ENCODE assay signal across 8 mouse cellular contexts in the genomic region with DNA sequence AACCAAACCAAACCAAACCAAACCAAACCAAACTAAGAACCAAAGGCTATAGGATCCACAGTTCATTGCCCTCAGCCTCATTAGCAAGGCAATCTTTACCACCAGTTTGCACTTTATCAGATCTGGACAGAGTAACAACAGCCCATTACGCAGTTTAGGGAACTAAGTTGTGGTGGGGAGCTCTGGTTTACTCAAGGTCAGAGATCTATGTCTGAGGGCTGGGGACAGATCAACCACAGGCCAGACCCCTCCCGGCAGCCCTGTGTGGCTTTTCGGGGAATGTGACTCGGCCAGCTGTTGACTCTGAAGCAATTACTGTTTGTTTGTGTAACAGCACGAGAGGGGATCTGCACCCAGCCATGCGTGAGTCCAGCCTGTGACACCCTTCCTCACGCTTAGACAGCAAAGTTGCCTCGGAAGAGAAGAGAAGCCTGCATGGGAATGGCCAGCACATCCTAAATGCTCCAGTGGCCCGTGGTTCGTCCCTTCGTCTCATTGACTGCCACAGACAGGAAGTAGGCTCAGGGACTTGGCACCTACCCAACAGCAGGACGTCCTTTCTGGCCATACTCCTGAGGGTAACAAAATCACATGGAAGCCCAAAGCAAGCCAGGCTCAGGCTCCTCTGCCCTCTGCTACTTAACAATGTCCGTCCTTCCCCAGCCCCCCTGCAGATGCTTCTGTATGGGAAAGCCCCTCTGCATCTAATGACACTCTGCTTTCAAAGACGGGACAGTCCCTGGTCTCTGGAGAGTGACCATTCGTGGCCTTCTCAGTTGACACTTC. TPM values are rescaled to one million over a fixed set of nuclear protein-coding genes. Genes with fewer than 3 reads are reported as not detected.
DNase-seq lines count a peak whose midpoint lies in the region; ATAC-seq and TF ChIP-seq lines count a peak whose summit lies in the region.

No protein-coding gene starts in this region.

- H3K4me2 ChIP-seq in embryonic facial prominence, embryonic 12.5 days (replicated peaks) = no peak overlapping the region
- H3K4me2 ChIP-seq in limb, embryonic 12.5 days = no peak overlapping the region
- no peak overlapping the region for H3K4me2 ChIP-seq in midbrain, embryonic 13.5 days (replicated peaks)

- peaks cover 81% of the 10 kb centered on the region for H3K36me3 ChIP-seq in embryonic facial prominence, embryonic 12.5 days
- H3K36me3 ChIP-seq in embryonic facial prominence, embryonic 10.5 days (replicated peaks) = peaks cover 99% of the 10 kb centered on the region
- H3K36me3 ChIP-seq in E14TG2a.4 (ENCODE audit: insufficient read depth, low read length) = 0 out of 2 replicates have a peak, but pooled peaks cover 11% of the 10 kb centered on the region
- H3K36me3 ChIP-seq in limb, embryonic 12.5 days = peaks cover 99% of the 10 kb centered on the region
- peaks cover 99% of the 10 kb centered on the region for H3K36me3 ChIP-seq in midbrain, embryonic 13.5 days

- peak overlapping the region; percentile 2; the same call in 1 of the 2 replicates for H3K27ac ChIP-seq in embryonic facial prominence, embryonic 12.5 days
- H3K27ac ChIP-seq in embryonic facial prominence, embryonic 10.5 days (replicated peaks) = no peak overlapping the region
- H3K27ac ChIP-seq in limb, embryonic 12.5 days = 0 out of 2 replicates have a peak overlapping the region, but pooled peaks have one; percentile 18
- no peak overlapping the region for H3K27ac ChIP-seq in midbrain, embryonic 13.5 days

- no peaks in the 10 kb centered on the region for H3K27me3 ChIP-seq in embryonic facial prominence, embryonic 12.5 days
- H3K27me3 ChIP-seq in embryonic facial prominence, embryonic 10.5 days (replicated peaks; ENCODE audit: low read depth, poor library complexity, severe bottlenecking) = no peaks in the 10 kb centered on the region
- peaks cover 3% of the 10 kb centered on the region; the same call in 1 of the 2 replicates for H3K27me3 ChIP-seq in E14TG2a.4 (ENCODE audit: insufficient read depth, low read length)
- H3K27me3 ChIP-seq in limb, embryonic 12.5 days = no peaks in the 10 kb centered on the region
- H3K27me3 ChIP-seq in midbrain, embryonic 13.5 days = no peaks in the 10 kb centered on the region

- DNase-seq in embryonic facial prominence, embryonic 10.5 days (ENCODE audit: low spot score) = no peak
- no peak for DNase-seq in layer of hippocampus, postnatal 14 days (ENCODE audit: low spot score in 2 of 2)

- H3K4me1 ChIP-seq in embryonic facial prominence, embryonic 12.5 days = peaks cover 46% of the 10 kb centered on the region
- H3K4me1 ChIP-seq in embryonic facial prominence, embryonic 10.5 days = peaks cover 58% of the 10 kb centered on the region
- peaks cover 75% of the 10 kb centered on the region for H3K4me1 ChIP-seq in E14TG2a.4 (replicated peaks; ENCODE audit: low read depth, low read length)
- H3K4me1 ChIP-seq in limb, embryonic 12.5 days (replicated peaks) = peaks cover 56% of the 10 kb centered on the region
- no peaks in the 10 kb centered on the region for H3K4me1 ChIP-seq in midbrain, embryonic 13.5 days (replicated peaks)

- H3K9ac ChIP-seq in embryonic facial prominence, embryonic 12.5 days = no peak overlapping the region
- no peak overlapping the region for H3K9ac ChIP-seq in limb, embryonic 12.5 days (replicated peaks)
- no peak overlapping the region for H3K9ac ChIP-seq in midbrain, embryonic 13.5 days (replicated peaks)

- no peak for TF ChIP-seq CTCF in E14TG2a.4 (conservative IDR thresholded peaks at IDR 0.05; ENCODE audit: low read length)

- no peaks in the 10 kb centered on the region for H3K9me3 ChIP-seq in embryonic facial prominence, embryonic 12.5 days
- H3K9me3 ChIP-seq in embryonic facial prominence, embryonic 10.5 days = no peaks in the 10 kb centered on the region
- no peaks in the 10 kb centered on the region for H3K9me3 ChIP-seq in E14TG2a.4 (ENCODE audit: low read length)
- no peaks in the 10 kb centered on the region for H3K9me3 ChIP-seq in limb, embryonic 12.5 days
- H3K9me3 ChIP-seq in midbrain, embryonic 13.5 days = no peaks in the 10 kb centered on the region

- WGBS in embryonic facial prominence, embryonic 12.5 days = 53% methylated on average over 15 of the region's 15 CpGs
- WGBS in embryonic facial prominence, embryonic 10.5 days = 61% methylated on average over 15 of the region's 15 CpGs
- 36% methylated on average over 15 of the region's 15 CpGs for WGBS in limb, embryonic 12.5 days
- 78% methylated on average over 15 of the region's 15 CpGs for whole genome bisulfite sequencing in midbrain, embryonic 13.5 days

- no peak overlapping the region for H3K4me3 ChIP-seq in embryonic facial prominence, embryonic 12.5 days
- H3K4me3 ChIP-seq in embryonic facial prominence, embryonic 10.5 days = no peak overlapping the region
- H3K4me3 ChIP-seq in E14TG2a.4 (replicated peaks; ENCODE audit: low read length) = peak overlapping the region; percentile 51
- no peak overlapping the region for H3K4me3 ChIP-seq in limb, embryonic 12.5 days (replicated peaks)
- no peak overlapping the region for H3K4me3 ChIP-seq in midbrain, embryonic 13.5 days (replicated peaks)

- ATAC-seq in embryonic facial prominence, embryonic 12.5 days (ENCODE audit: insufficient number of reproducible peaks, insufficient read depth, low FRiP score, low TSS enrichment) = no peak
- peak; percentile 88 for ATAC-seq in granulocyte monocyte progenitor cell, adult 5-6 weeks (replicated peaks; ENCODE audit: poor library complexity, severe bottlenecking)
- ATAC-seq in limb, embryonic 12.5 days (ENCODE audit: insufficient number of reproducible peaks, insufficient read depth, low FRiP score, low TSS enrichment, low read depth) = no peak
- peak; percentile 77 for ATAC-seq in monocyte, adult 5-6 weeks (replicated peaks; ENCODE audit: insufficient number of reproducible peaks, low FRiP score, low TSS enrichment, poor library complexity, severe bottlenecking)
- ATAC-seq in midbrain, embryonic 13.5 days = no peak

RNA-seq across cellular contexts. Expression of gene Lrp1, which starts 16.3 kb away (rescaled TPM):
- polyA plus RNA-seq in embryonic facial prominence, embryonic 12.5 days (2016; fragmentation: Nextera tagmentation; extraction: Ambion mirVana) = 115 TPM in 2 replicates
- polyA plus RNA-seq in embryonic facial prominence, embryonic 10.5 days (2016; fragmentation: Nextera tagmentation; extraction: Ambion mirVana) = 66.6 and 70.6 TPM in 2 replicates
- total RNA-seq in granulocyte monocyte progenitor cell, adult 5-6 weeks (2014; fragmentation: Nextera tagmentation) = 13.9 and 15.0 TPM in 2 replicates
- 5.7 and 18.1 TPM in 2 replicates for total RNA-seq in granulocyte monocyte progenitor cell, adult 5-6 weeks (2017)
- 87.6 and 94.7 TPM in 2 replicates for polyA plus RNA-seq in limb, embryonic 12.5 days (2016; fragmentation: Nextera tagmentation; extraction: Ambion mirVana)
- total RNA-seq in monocyte, adult 5-6 weeks (2017) = 147 to 219 TPM (median 171 TPM) in 3 replicates
- polyA plus RNA-seq in midbrain, embryonic 13.5 days (2015; fragmentation: Nextera tagmentation; extraction: Ambion mirVana) = 98.2 and 99.4 TPM in 2 replicates
- total RNA-seq in layer of hippocampus, postnatal 14 days (2021) = 100 to 1,000 TPM; 287 to 301 TPM

RNA-seq across cellular contexts. Expression of gene Stat6, which starts 38.1 kb away (rescaled TPM):
- polyA plus RNA-seq in embryonic facial prominence, embryonic 12.5 days (2016; fragmentation: Nextera tagmentation; extraction: Ambion mirVana) = 13.0 and 13.3 TPM in 2 replicates
- polyA plus RNA-seq in embryonic facial prominence, embryonic 10.5 days (2016; fragmentation: Nextera tagmentation; extraction: Ambion mirVana) = 10.4 and 11.5 TPM in 2 replicates
- 71.6 and 82.1 TPM in 2 replicates for total RNA-seq in granulocyte monocyte progenitor cell, adult 5-6 weeks (2014; fragmentation: Nextera tagmentation)
- total RNA-seq in granulocyte monocyte progenitor cell, adult 5-6 weeks (2017) = 46.0 and 67.5 TPM in 2 replicates
- 8.7 and 12.1 TPM in 2 replicates for polyA plus RNA-seq in limb, embryonic 12.5 days (2016; fragmentation: Nextera tagmentation; extraction: Ambion mirVana)
- 171 to 211 TPM (median 204 TPM) in 3 replicates for total RNA-seq in monocyte, adult 5-6 weeks (2017)
- 3.8 and 4.3 TPM in 2 replicates for polyA plus RNA-seq in midbrain, embryonic 13.5 days (2015; fragmentation: Nextera tagmentation; extraction: Ambion mirVana)
- 1 to 10 TPM; 6.1 to 6.2 TPM for total RNA-seq in layer of hippocampus, postnatal 14 days (2021)

Comparison
In these comparisons a context has a peak if more than half of its experiments do, and no peak if none do; other contexts are left out.
1. H3K27ac ChIP-seq: peak in embryonic facial prominence, embryonic 12.5 days (single experiment) and limb, embryonic 12.5 days (single experiment); none in embryonic facial prominence, embryonic 10.5 days (single experiment) and midbrain, embryonic 13.5 days (single experiment).
2. ATAC-seq: peak in granulocyte monocyte progenitor cell, adult 5-6 weeks (single experiment) and monocyte, adult 5-6 weeks (single experiment); none in embryonic facial prominence, embryonic 12.5 days (single experiment), limb, embryonic 12.5 days (single experiment) and midbrain, embryonic 13.5 days (single experiment).